Mouse (Mus musculus): ENCODE measurements around the gene Apaf1. TPM values are rescaled to one million over a fixed set of nuclear protein-coding genes. Genes with fewer than 3 reads are reported as not detected.

The Apaf1 gene
- total RNA-seq (2021): 10 to 100 TPM in 1 of 2 experiments, 1 to 10 TPM in 1; 6.7 to 10.0 TPM
- long read RNA-seq, experiment 1, full-length matches to known transcripts: 3 of 5 reads
- long read RNA-seq, experiment 1, partial matches to known transcripts: 0 of 5 reads
- long read RNA-seq, experiment 1, other reads (novel, unspliced or antisense): 2 of 5 reads
- long read RNA-seq, experiment 2, full-length matches to known transcripts: 2 of 2 reads
- long read RNA-seq, experiment 2, partial matches to known transcripts: 0 of 2 reads
- long read RNA-seq, experiment 2, other reads (novel, unspliced or antisense): 0 of 2 reads

DNA sequence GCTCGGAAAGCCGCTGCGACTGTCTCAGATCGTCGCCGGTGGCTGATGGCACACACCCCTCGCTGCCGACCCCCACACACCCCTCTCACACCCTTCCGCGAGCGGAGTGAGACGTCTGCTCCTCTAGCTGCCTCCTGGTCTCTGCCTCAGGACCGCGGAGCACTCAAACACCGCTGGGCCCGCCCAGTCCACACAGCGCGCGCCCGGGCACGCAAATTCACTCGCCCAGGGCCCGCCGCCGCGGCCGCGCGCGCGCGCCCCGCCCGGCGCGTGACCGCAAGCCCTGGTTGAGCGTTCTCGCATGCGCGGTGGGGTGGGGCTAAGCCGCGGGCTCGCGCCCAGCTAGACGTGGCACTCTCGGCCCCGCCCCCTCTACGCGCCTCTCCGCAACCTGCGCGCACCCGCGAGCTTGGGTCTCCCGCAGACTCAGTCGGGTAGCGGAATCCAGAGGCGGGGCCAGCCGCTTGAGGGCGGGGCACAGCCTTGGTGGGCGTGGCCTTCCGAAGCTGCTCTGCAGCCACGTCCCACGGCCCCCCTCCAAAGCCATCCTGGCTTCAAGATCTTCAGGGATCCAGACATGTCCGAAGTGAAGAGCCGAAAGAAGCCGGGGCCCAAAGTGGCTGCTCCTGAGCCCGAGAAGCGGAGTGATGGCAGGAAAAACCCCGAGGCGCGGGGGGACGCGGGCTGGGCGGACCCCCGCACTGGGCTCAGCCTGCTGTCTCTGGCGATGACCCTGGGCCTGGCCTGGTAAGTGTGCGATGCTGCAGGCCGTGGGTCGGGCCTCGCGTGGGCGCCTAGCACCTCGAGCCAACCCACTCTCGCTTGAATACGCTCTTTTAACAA is at the start of gene Apaf1, which contains the start of gene Ikbip:
Gene Apaf1, minus strand, starts transcription at position 221 of the 843 bp plus-strand sequence.
Gene Ikbip, plus strand, starts transcription at position 391 of the 843 bp plus-strand sequence.
- DNase-seq: peak; percentile 100

DNA sequence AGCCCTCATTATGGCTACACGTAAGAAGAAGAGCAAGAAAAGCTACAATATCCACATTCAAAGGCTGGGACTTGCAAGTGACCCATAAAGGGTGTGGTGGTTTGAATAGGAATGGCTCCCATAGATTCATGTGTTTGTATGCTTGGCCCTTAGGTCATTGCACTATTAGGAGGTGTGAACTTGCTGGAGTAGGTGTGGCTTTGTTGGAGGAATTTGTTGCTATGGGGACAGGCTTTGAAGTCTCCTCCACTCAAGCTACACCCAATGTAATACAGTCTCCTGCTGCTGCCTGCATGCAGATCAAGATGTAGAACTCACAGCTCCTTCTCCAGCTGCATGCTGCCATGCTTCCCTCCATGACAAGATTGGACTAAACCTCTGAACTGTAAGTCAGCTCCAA is 49.0 kb upstream of the Apaf1 start:
- no peak for DNase-seq

DNA sequence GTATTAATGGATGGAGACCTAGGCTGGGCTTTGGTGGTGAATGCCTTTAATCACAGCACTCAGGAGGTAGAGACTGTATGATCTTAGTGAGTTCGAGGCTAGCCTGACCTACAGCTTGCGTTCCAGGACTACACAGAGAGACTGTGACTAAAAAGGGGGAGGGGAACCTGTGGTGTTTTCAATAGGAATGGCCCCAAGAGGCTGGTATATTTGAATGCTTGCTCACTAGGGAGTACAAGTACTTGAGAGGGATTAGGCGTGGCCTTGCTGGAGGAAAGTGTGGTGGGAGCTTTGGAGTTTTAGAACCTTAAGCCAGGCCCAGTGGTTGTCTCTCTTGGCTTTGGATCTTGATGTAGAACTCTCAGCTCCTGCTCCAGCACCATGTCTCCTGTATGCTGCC is 48.2 kb upstream of the Apaf1 start:
- DNase-seq: no peak

DNA sequence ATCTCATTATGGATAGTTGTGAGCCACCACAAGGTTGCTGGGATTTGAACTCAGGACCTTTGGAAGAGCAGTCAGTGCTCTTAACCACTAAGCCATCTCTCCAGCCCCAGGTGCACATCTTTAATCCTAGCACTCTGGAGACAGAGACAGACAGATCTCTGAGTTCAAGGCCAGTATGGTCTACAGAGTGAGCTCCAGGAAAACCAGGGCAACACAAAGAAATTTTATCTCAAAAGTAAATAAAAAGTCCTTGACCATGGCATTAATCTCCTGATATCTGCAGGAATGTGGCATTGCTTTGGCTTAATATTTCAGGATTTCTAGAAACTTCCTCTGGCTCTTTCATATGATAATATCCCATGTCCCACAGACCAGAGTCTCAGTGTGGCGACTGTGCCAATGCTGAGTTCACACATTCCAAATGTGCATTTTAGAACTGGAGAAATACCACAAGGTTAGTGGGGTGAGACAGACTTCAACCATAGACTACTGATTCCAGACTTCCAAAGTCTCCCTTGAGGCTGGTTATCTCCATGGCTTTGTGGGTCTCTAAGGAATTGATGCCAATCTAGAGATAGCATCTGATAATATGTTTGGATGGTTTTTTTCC is 46.1 kb upstream of the Apaf1 start:
- DNase-seq: no peak

DNA sequence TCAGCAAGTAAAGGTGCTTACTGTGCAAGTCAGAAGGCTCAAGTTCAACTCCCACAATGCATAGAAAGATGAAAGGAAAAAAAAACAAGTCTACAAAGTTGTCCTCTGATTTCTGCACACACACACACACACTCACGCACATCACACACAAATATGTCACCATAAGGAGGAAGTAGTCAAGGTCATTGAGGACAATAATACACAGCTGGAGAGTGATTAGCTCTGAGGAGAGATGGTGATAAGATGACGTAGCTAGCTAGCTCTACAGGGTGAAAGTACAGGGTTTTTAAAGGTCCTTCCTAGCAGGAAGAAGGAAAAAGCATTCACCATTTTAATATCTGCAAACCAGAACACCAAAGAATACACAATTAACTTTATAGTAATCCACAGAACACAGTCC is 44.8 kb upstream of the Apaf1 start:
- DNase-seq: no peak

DNA sequence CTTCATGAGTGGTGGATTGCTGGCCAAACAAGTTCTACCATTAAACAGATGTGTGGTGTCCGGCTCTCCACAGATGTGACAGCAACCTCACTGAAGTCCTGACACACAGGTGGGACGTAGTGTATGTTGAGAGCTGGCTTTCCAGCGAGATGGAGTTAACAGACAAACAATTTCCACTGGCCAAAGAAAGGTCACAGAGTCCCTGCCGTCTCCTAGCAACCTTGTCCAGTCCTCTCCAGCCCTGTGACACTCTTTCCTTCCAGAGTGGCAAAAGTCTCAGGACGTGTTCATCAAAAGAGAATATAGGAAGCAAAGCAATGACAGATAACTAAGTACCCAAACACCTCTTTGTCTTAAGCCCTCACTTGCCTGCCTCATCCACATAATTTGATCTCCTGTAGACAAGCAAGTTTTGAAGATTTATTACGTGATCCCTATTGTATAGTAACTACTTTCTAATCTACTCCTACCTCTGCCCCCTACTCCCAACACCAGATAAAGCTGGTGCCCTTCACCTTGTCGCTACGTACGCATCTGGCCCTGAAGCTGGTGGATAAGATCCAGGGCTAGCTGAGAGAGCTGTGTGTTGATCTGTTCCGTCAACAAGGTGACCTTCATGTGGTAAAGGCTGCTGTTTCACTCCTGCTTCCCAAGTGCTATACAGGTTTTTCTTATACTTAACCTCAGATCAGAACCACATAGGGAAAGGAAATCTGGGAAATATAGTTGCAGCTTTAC is 44.2 kb upstream of the Apaf1 start:
- no peak for DNase-seq

DNA sequence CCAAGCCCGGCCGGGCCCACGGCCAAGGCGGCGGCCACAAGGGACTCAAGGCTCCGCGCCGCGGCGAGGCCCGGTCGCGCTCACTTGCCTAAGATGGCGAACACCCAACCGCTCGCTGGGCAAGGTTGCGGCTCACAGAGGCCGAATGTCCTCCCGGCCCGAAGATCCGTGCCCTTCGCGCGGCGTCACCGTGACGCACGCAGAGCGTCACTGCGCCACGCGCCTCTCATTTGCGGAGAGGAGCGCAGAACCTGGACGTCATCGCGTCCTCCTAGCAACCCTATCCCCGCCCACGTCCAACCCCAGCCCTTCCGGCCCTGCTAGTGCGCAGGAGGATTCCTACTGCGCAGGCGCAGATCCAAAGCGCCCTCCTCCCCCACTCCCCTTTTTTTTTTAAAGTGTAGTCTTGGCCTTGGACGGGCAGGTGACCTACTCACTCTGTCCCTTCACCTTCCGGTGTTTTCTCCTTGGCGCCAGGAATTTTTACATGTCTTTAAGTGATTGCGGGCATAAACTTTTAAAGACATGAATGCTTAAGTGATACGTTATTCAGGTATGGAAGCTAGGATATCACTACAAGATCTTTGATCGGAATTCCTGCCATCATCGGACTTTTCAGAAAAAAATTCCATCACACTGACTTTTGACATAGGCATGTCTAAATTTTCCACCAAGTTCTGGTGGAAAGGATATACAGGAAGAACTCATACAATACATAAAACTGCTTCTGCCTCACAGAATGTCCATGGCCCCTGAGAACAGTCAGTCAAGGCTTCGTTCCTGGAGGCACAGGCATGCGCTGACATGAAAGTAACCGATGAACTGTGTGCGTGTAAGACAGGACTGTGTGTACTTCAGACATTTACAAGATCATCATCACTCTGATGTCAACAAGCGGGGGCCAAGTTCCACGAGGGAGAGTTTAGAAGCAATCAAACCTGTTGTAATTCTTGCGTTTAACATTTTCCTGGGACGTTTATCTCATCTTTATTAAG is 41.6 kb upstream of the Apaf1 start, which contains the start of gene Slc25a3:
Gene Slc25a3, minus strand, starts transcription at position 232 of the 995 bp plus-strand sequence.
- peak; percentile 97 for DNase-seq

DNA sequence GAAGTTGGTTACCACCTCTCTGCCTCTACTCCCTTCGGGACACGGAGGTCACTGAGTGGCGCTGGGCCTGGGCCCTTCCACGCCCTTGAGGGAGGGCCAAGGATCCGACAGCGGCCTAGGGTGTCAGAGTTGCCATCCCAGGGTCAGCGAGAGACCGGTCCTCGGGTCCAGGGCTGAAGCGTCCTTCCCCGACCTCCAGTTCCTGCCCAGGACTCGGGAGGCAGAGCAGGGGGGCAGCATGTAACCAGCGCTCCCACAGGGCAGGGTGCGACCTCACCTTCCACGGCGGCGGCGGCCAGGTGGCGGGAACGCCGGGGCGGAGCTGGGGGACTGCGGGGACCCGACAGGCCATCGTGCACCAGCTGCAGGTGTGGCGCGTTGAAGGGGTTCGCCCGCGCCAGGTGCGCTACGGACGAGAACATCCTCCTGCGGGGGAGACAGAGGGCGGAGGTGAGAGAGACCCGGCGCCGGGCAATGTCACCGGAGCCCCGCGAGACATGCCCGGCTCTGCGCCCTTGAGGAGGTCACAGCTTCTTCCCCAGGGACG is 40.8 kb upstream of the Apaf1 start:
- peak; percentile 58 for DNase-seq

DNA sequence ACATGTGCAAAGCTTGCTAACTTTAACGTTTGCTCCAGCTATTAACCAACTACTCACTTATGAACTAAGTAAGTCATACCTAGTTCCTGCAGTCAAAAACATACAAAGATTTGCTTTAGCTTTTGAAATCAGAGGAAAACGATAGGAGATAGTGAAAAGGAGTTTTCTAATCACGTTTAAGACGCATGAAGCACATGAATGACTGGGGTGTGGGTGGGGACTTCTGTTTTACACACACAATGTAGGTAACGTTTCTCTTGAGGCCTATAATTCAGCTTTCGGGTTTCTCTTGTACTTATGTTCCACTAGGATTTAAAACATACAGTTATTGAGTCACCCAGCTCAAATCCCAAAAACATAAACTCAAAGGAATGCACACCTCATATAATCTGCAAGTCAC is 40.1 kb upstream of the Apaf1 start:
- DNase-seq: no peak

DNA sequence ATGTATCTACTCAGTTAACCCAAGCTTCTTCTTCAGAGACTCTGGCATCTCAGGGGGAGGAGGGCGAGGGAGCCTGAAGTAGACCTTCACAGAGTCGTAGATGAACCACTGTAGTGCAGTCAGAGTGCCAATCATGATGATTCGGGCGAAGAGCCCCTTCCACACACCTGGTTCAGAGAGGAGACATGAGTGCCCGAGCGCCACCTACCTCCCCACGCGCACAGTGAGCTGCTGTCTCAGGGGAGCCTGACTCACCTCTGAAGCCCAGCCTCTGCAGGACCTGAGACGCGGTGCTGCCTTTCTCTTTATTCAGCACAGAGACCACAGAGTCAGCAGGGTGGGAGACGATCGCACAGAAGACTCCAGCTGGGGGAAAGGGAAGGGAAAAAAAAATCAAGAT is 34.4 kb upstream of the Apaf1 start:
- DNase-seq: no peak

DNA sequence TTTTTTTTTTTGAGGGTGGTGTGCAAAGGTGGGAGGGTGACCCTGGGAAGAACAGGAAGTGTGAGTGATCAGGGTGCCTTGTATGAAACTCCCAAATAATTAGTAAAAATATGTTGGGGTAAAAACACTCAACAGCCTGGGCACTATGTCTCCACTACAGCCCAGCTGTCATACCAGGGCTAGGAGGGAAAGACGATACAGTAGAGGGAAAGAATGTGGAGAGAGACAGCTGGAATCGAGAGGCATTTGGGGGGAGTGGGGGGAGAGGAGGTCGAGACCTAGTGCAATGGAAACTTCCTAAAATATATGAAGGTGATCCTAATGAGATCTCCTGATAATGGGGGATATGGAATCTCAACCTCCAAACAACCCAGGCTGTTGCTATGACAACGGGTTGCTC is 27.3 kb upstream of the Apaf1 start:
- no peak for DNase-seq

DNA sequence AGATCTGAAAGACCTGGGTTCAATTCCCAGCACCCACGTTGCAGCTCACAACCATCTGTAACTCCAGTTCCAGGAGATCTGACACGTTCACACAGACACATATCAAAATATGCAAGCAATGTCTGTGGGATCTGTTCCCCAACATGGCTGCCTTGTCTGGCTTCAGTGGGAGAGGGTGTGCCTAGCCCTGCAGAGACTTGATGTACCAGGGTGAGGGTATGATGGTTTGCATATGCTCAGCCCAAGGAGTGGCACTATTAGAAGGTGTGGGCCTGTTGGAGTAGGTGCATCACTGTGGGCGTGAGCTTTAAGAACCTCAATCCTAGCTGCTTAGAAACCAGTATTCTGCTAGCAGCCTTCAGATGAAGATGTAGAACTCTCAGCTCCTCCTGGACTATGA is 23.4 kb upstream of the Apaf1 start:
- no peak for DNase-seq

DNA sequence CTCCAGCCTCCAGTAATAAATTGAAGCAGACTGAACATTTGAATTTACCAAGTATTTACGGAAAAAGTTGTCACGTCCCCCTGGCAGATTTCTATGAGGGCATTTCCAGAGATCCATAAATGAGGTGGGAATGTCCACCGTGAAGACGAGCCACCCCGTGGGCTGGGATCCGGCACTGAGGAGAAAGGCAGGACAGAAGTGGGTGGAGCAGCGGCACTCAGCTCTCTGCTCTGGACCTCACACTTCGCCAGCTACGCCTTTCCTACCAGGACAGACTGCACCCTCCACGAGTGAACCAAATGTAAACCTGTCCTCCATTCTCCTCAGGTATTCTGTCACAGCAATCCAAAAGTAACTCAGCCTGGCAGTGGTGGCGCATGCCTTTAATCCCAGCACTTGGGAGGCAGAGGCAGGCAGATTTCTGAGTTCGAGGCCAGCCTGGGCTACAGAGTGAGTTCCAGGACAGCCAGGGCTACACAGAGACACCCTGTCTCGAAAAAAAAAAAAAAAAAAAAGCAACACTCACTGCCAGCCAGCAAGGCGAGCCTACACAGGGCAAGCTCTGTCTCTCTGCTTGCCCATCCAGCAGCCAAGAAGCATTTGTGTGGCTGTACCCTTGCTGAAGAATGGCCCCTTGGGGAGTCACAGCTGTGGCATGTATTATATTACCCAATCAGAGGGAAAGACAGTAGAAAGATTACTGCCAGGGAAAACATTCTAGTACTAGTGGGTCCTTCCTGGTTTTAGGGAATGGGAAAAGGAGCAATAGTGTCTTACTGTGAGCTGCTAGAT is 20.4 kb upstream of the Apaf1 start:
- DNase-seq: no peak

DNA sequence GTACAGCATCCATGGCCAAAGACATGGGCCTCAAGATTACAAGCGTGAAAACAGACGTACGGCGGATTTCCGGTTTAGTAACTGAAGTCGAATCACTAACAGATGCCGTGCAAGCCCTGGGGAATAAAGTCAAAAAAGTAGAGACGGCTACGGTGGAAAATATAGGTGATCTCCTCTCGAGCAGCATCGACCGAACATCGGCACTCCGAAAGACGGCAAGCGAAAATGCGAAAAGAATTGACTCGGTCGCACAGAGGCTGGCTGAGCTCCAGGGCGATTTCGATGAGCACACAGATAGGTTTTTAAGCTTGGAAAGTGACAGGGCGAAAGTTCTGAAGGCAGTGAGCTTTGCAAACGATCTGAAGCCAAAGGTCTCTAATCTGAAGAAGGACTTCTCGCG is 19.4 kb upstream of the Apaf1 start:
- no peak for DNase-seq

DNA sequence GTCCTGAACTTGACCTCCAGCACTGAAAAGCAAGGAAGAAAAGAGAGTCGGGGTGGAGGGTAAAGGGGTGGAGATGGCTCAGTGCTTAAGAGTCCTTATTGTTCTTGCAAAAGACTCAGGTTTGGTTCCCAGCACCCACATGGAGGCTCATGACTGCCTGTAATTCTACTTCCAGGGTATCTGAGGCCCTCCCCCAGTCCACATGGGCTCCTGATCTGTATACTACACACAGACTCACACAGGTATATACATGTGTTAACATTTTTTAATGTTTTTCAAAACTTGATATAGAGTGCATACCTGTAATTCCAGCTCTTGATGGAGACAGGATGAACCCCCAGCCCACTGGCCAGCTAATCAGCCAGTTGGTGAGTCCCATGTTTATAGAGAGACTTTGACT is 17.5 kb upstream of the Apaf1 start:
- DNase-seq: no peak

DNA sequence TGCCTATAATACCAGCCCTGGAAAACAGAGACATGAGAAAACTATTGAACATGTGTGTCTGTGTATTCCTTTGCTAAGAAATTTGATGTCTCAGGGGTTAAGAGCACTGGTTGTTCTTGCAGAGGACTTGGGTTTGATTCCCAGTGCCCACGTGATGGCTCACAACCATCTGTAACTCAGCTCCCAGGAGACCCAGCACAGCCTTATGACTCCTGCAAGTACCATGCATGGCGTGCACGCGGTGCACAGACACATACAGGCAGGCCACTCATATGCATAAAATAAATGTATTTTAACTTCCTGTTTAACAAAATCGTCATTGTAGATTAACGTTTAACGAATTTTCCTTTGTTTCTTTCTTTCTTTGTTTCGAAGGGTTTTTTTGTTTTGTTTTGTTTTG is 15.5 kb upstream of the Apaf1 start:
- DNase-seq: no peak

DNA sequence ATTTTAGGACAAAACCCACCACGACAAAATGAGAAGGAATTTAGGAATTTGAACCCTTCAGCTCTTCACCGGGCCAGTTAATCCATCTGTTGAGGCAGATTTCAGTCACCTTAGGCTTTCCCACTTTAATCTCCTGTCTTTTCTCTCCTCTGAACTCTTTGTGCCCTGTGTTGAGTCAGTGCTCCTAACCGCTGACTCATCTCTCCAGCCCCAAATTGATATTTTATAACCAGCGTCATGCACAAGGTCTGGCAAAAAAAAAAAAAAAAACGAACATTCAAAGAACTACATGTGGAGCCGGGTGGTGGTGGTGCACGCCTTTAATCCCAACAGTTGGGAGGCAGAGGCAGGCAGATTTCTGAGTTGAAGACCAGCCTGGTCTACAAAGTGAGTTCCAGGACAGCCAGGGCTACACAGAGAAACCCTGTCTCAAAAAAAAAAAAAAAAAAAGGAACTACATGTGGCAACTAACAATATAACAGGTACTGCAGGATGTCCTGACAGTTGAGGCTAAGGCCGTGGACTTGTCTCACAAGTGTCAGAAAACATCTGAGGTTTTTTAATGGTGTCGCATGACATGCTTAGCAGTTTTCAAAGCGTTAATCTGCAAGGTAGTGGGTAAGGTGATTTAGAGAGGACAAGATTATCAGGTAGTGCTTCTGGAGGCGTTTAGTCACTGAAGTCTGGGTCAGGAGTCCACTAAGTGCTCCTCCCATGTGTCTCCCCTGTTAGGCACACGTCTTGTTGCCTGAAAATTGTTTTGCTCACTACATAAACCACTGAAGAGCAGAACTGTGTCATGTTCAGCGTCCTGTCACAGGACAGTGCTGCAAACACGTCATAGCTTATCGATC is 11.9 kb upstream of the Apaf1 start:
- DNase-seq: no peak

DNA sequence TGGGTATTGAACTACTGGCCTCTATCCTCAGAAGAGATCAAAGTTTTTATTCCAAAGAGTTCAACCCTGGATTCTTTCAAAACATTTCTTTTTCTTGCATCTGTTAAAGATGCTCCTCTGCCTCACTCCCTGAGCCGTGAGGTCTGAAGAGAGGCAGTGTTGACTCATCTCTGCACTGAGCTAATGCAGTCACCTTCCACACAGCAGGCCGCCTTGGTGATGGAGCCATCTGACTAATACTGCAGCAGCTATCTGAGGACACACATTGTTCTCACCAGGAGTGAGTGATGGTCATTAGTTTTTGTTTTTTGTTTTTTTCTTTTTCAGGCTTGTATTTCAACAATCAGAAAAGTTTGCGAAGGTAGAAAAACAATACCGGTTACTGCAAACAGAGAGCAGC is 10.2 kb upstream of the Apaf1 start:
- DNase-seq: no peak

DNA sequence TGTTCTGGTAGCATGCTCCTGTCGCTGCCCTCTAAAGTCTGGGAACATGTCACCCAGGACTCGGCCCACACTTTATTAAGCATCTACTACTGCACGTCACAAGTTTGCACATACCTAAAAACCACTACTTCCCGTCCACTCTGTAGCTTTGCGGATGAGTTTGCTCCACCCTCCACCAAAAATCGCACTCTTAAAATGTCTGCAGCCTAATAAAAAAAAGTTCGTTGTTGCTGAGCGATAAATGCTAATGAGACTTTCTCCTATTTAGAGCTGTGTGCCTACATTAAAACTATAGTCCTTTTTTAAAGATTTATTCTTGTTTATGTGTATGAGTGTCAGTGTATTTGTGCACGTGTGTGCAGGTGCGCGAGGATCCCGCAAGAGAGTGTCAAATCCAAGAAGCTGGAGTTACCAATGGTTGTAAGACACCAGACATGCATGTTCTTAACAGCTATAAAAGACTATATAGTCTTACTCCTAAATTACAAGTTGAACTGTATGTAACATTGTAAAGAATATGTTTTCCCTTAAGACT is 890 bp upstream of the Apaf1 start:
- DNase-seq: no peak
